In genomic region chr10:58614601-58615000, GRCm38 (mm10) we compare ENCODE assay signal across 21 mouse cellular contexts.
"Had no signal": no experiment of that assay in that cellular context is flagged by ENCODE, and none has a peak within 500 bp of the region (broad histone marks: within the 10 kb centered on the region; RNA-seq: fewer than 3 reads in every experiment).

No protein-coding gene starts in this region.

- H3K9me3 ChIP-seq: limb, embryonic 12.5 days; limb, embryonic 15.5 days; midbrain, embryonic 12.5 days; midbrain, embryonic 15.5 days; neural tube, embryonic 12.5 days; neural tube, embryonic 15.5 days had no signal

- H3K9ac ChIP-seq: limb, embryonic 12.5 days; limb, embryonic 15.5 days; liver, embryonic 14.5 days; liver, postnatal 0 days; lung, embryonic 14.5 days; midbrain, embryonic 12.5 days; midbrain, embryonic 15.5 days; neural tube, embryonic 12.5 days; neural tube, embryonic 15.5 days had no signal

- ATAC-seq: liver, postnatal 0 days; lung, postnatal 0 days; midbrain, embryonic 15.5 days had no signal

- H3K27ac ChIP-seq: limb, embryonic 12.5 days; limb, embryonic 15.5 days; liver, embryonic 14.5 days; macrophage; midbrain, embryonic 12.5 days; midbrain, embryonic 15.5 days; neural tube, embryonic 12.5 days; neural tube, embryonic 15.5 days had no signal

- DNase-seq: kidney, adult 18-20 months; kidney, adult 9 months; kidney, postnatal 14 days; kidney, postnatal 4 days; left cerebral cortex, postnatal 4 days; liver, postnatal 0 days; lung, embryonic 14.5 days; right cerebral cortex, postnatal 25 days; thymus, adult 2 months; thymus, postnatal 14 days; thymus, postnatal 4 days had no signal

- H3K4me3 ChIP-seq: limb, embryonic 12.5 days; limb, embryonic 15.5 days; midbrain, embryonic 12.5 days; midbrain, embryonic 15.5 days; neural tube, embryonic 12.5 days; neural tube, embryonic 15.5 days had no signal

- H3K4me1 ChIP-seq: limb, embryonic 12.5 days; limb, embryonic 15.5 days; midbrain, embryonic 12.5 days; midbrain, embryonic 15.5 days; neural tube, embryonic 12.5 days; neural tube, embryonic 15.5 days had no signal

- H3K36me3 ChIP-seq: limb, embryonic 12.5 days; limb, embryonic 15.5 days; midbrain, embryonic 12.5 days; midbrain, embryonic 15.5 days; neural tube, embryonic 12.5 days; neural tube, embryonic 15.5 days had no signal

- H3K27me3 ChIP-seq: limb, embryonic 15.5 days; midbrain, embryonic 12.5 days; midbrain, embryonic 15.5 days; neural tube, embryonic 12.5 days; neural tube, embryonic 15.5 days had no signal

- H3K4me2 ChIP-seq: limb, embryonic 12.5 days; limb, embryonic 15.5 days; liver, embryonic 11.5 days; lung, embryonic 14.5 days; midbrain, embryonic 12.5 days; midbrain, embryonic 15.5 days; neural tube, embryonic 12.5 days; neural tube, embryonic 15.5 days had no signal
